Mouse (Mus musculus): ENCODE results near the gene Hoxc4. TPM values are rescaled to one million over a fixed set of nuclear protein-coding genes. Genes with fewer than 3 reads are reported as not detected.

Hoxc4 gene
- total RNA-seq, 2 experiments from 2014 or later: not detected

- no peak for ATAC-seq (ENCODE audit: poor library complexity, severe bottlenecking)
Observed at GRCm38 (mm10) chr15:103010847-103011555, 7.7 kb upstream of the Hoxc4 start.

DNA sequence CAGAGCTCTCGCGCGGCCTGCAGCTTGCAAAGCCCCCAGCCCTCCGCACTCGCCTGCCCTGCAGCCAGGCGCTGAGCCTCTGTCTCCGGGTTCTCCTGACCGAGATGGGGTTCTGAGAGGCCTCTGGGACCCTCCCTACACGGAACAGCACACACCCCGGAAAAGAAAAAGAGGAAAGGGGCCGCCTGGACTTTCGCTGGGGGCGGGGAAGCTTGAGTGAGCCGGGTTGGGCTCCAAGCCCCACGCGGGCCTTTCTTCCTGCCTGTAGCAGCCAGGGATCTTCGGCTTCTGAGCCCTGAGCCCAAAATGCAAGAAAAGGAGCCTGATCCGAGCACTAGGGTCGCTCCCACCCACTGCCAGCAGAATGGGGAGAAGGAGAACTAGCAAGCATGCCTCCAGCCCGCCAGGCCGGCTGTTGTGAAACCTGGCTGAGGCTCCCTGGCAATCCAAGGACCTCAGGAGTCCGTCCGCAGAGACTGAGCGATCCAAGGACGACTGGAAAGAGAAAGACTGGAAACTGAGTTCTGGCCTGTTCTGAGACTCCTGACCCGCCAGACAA lies 6.7 kb upstream of the Hoxc4 start:
- peak; percentile 30; the same call in 1 of the 2 replicates for ATAC-seq (ENCODE audit: poor library complexity, severe bottlenecking)

GRCm38 (mm10) chr15:103013238-103013984 lies 5.3 kb upstream of the Hoxc4 start:
- 0 out of 2 replicates have a peak, but pooled peaks have one; percentile 45 for ATAC-seq (ENCODE audit: poor library complexity, severe bottlenecking)

DNA sequence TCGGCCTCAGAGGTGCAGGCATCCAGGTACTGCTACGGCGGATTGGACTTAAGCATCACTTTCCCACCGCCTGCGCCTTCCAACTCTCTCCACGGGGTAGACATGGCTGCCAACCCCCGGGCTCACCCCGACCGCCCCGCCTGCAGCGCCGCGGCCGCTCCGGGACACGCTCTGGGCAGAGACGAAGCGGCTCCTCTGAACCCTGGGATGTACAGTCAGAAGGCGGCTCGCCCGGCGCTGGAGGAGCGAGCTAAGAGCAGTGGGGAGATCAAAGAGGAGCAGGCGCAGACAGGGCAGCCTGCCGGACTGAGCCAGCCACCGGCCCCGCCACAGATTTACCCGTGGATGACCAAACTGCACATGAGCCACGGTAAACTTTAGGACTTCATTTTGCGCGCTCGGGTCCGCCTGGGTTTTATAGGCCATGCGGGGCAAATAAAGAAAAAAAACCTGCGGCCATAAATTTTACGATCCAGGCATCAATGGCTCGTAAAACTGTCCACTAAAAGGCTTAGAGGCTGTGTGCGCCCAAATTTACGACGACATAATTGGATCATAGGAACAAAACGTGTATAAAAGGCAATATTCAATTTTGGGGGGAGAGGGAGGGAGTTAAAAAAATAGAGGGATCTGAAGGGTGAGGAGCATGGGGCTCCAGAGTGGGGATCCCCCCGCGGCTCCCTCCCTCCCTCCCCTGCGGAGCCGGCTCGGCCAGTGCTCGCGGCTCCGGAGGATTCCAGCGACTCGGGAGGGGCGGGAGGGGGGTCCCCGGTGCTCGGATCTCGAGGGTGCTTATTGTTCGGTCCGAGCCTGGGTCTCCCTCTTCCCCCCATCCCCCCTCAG lies 4.3 kb upstream of the Hoxc4 start:
- ATAC-seq (ENCODE audit: poor library complexity, severe bottlenecking): no peak

DNA sequence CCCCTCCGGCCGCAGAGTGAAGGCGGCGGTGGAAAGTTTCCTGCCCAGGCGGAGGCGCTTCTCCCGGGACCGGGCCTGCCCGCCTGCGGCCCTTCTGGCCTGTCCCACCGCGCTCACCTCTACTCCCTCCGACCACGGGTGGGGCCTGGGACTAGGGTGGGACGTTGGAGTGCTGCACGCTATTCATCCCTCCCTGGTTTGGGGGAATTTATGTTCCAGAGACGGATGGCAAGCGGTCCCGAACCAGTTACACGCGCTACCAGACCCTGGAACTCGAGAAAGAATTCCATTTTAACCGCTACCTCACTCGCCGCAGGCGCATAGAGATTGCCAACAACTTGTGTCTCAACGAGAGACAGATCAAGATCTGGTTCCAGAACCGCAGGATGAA lies 3.7 kb upstream of the Hoxc4 start:
- ATAC-seq (ENCODE audit: poor library complexity, severe bottlenecking): no peak

DNA sequence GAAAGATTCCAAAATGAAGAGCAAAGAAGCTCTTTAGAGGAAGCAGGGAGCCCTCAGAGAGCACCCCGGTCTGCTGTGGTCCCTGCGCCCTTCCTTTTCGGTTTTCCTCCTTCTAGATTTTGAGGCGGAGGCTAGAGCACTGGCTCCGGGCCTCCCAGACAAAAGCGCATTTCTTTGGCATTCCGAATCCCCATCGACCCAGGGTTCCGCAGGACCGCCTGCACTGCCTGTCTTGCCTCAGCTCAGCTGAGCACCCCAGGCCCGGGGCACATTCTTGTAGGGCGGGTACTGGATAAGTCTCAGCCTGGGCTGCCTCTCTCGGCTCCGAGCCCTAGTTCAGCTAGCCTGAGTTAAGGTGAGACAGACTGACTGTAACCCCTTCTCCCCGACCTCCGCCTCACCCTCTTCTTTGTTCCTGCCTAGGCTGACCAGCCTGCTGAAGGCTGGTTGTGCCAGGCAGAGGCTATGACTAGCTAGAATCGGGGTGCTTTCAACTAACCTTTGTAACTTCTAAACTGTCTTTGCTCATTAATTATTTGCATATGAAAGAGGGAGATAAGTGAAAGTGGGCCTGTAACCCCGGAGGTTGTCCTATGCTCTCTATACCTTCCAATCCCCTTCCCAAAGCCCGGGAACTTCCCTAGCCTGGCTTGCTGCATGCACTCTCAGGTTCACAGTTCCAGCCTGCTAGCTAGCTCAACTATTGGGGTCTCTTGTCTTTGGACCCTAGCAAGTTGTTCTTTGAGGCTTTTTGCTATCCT lies 3.1 kb upstream of the Hoxc4 start:
- ATAC-seq (ENCODE audit: poor library complexity, severe bottlenecking): no peak

- ATAC-seq (ENCODE audit: poor library complexity, severe bottlenecking): no peak
Observed at GRCm38 (mm10) chr15:103020899-103021418, 2.2 kb downstream of the Hoxc4 start.

GRCm38 (mm10) chr15:103021544-103021943 lies 2.8 kb downstream of the Hoxc4 start:
- ATAC-seq (ENCODE audit: poor library complexity, severe bottlenecking): no peak

GRCm38 (mm10) chr15:103024131-103024530 lies 5.4 kb downstream of the Hoxc4 start:
- ATAC-seq (ENCODE audit: poor library complexity, severe bottlenecking): no peak

DNA sequence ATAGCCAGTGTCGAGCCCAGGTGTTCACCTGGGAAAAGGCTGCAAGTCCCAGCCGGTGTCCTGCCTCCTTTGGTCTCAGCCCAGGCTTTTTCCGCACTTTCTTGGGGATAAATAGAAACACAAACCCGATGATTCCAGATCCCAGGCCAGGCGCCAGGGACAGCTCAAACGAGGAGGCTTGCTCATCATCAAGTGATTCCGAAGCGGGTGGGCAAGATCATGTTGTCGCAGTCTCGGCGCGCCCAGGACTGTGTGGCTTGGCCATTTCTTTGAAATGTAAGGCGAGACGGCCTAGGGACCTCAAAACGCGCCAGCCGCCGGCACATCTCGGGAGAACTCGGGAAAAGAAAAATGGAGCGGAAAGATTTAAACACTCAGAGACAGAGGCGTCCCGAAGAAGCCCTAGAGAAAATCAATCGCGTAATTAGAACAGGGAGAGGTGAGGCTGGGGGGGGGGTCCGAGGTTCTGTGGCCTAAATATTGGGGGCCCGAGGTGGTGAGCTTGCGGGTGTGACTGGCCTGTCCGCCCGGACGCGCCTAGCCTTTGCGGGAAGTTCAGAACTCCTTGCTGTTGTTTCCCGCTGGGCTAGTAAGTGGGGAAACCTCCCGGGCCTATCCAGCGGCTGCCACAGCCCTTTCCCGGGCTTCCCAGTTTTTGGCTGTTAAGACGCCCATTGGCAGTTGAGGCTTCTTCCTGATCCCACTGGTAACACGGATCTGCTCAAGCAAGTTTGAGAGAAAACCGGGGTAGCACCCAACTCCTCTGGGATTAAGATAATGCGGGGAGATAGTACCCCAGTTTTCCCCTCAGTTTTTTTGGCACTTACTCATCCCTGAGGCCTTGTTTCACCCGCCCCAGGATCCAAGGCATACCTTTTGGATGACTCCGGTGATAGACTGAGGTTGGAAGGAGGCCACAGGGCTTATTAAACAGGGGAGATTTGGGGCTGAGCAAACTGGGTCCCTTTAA lies 8.8 kb downstream of the Hoxc4 start:
- no peak for ATAC-seq (ENCODE audit: poor library complexity, severe bottlenecking)

DNA sequence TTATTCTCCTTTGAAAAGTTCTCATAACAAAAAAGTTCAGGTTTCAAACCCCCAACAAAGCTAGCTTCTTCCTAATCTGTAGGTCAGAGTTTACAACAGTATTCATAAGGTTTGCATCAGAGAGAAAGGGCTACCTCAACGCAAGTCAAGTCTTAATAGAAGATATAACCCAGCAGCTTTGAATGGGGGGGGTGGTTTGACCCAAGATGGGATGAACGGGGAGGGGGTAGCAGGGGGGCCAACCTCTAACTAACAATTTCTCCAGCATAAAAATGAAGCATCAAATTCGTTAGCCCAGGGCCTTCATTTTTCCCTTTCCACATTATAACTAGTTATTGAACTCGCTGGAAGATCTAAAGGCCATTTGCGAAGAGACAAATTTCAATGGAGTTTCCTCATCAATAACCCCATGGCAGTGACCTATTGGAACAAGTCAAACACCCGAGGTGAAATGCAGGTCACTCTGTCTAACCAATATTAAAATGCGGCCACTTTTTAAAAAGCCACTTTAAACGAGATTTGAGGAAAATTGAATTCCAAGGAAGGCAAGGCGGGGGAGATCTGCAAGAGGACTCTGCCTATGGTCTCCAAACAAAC lies 10.3 kb downstream of the Hoxc4 start:
- ATAC-seq (ENCODE audit: poor library complexity, severe bottlenecking): no peak

DNA sequence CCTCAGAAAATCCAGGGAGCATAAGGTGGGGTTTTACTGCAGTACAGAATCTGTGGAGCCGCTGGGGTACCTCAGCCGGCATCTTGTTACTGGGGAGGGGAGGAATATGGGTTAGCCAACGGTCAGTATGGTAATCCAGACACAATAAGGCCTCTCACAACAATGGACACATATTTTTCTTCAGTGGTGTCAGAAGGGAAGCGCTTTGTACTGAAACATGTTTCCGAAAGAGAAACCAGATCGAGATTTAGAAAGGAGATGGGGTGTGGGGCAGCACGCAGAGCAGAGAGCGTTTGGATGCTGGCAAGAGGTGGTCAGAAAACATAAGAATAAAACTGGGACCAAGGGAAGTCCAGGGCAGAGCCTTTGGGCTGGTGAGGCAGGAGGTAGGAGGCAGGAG lies 11.4 kb downstream of the Hoxc4 start:
- no peak for ATAC-seq (ENCODE audit: poor library complexity, severe bottlenecking)

DNA sequence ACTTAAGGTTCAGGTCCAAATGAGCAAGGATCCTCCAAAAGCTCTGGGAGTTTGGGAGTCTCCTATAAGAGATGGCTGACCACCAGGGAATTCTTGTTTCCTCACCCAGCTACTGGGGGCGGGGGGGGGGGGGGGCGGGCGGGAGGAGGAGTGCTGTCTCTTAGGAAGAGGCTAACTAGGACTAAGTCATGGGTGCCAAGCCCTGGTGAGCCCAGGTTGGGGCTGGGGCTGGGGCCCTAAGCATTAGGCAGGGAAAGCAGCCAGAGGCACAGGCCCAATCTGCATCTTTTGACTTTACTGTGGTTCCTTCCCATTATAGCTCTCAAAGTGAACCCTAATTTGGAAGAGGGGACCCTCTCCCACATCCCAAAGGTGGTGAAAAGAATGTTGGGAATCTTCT lies 13.4 kb downstream of the Hoxc4 start:
- no peak for ATAC-seq (ENCODE audit: poor library complexity, severe bottlenecking)

- no peak for ATAC-seq (ENCODE audit: poor library complexity, severe bottlenecking)
Observed at GRCm38 (mm10) chr15:103032646-103033575, 14.2 kb downstream of the Hoxc4 start.

DNA sequence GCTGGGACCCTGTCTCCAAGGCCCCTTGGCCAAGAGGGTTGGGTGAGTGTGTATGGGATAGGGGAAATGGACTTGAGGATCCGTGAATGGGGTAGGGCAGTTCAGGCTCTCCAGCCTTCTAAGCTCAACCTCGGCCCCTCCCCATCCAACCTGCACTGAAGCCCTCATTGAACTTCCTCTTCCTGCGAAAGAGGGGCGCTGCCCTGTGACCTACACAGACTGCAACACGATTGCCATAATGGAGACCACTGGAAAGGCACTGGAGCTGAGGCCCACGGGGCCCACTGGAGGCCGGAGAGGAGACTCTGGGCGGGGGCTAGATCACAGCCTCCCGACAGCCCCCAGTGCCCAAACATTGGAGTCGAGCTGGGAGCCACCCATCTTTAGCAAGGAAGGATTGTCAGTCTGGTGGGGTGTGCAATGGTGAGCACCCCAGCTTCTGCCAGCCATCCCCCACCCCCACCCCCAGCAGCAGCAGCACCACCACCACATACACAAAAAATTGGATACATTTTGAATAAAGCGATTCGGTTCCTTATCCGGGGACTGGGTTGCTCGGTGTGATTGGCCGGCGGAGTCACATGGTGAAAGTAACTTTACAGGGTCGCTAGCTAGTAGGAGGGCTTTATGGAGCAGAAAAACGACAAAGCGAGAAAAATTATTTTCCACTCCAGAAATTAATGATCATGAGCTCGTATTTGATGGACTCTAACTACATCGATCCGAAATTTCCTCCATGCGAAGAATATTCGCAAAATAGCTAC lies 15.5 kb downstream of the Hoxc4 start:
- no peak for ATAC-seq (ENCODE audit: poor library complexity, severe bottlenecking)

- ATAC-seq (ENCODE audit: poor library complexity, severe bottlenecking): no peak
Observed at GRCm38 (mm10) chr15:103034807-103035547, 16.2 kb downstream of the Hoxc4 start.
